Mouse (Mus musculus): ENCODE results near the gene Ipo11. TPM values are rescaled to one million over a fixed set of nuclear protein-coding genes. Genes with fewer than 3 reads are reported as not detected.

The Ipo11 gene
- 23.8 to 29.7 TPM (median 26.0 TPM) in 4 replicates for total RNA-seq (2023)

DNA sequence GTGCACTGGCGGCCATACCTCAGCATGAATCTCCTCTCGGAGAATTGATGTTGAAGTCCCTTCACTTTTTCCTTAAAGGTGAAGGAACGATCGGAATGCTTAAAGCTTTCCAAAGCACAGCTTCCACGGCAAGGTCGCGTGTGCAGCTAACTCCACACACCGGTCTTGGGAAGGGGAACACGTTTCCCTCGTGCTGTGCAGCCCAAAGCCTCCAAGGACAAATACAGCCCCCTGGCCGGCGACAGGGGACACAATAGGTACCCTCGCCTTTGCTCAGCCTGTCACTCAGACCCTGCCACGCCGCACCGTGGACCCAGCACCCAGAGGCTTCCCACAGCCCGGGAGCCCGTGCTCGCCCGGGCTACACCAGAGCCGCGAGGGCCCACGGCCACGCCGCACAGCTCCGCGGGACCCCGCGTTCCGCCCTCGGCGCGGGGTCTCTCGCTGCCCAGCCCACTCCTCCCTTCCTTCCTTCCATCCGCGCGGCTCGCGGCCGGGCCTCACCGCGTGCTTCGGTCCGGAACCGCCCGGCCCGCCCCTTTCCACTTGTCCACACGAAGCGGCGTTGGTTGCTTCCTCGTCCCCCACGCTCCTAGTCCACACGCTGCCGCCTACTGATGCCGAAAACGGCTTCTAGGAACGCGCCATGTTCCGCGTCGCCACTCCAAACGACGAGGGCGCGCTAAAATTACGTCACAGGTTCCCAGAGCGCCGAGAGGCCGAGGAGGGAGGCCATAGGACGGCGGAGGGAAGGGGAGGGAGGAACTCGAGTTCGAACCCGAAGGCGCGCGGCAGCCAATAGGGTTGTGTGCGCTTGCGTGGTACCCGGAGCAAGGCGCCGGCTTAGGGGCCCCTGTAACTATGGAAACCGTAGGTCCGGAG, at the start of gene Ipo11:
TSS of gene Ipo11 (minus strand) at position 703 of the 882 bp plus-strand sequence.

GRCm38 (mm10) chr13:106946594-106947540, 10.1 kb upstream of the Ipo11 start, which contains the start of gene Dimt1:
Gene Dimt1, plus strand, starts transcription at chr13:106947127.

Other genes with a start within 250 kb of the Ipo11 start
- gene Dimt1, start 10.2 kb upstream of the Ipo11 start, total RNA-seq (2023) = 23.8 to 27.9 TPM (median 26.5 TPM) in 4 replicates
- 37.5 to 51.1 TPM (median 46.4 TPM) in 4 replicates for gene Kif2a, start 85.2 kb upstream of the Ipo11 start, total RNA-seq (2023)